Mouse (Mus musculus): ENCODE data around the gene Arhgap44. TPM values are rescaled to one million over a fixed set of nuclear protein-coding genes. Genes with fewer than 3 reads are reported as not detected.

Gene Arhgap44
- polyA plus RNA-seq, 1 experiment, result 7.5 TPM

DNA sequence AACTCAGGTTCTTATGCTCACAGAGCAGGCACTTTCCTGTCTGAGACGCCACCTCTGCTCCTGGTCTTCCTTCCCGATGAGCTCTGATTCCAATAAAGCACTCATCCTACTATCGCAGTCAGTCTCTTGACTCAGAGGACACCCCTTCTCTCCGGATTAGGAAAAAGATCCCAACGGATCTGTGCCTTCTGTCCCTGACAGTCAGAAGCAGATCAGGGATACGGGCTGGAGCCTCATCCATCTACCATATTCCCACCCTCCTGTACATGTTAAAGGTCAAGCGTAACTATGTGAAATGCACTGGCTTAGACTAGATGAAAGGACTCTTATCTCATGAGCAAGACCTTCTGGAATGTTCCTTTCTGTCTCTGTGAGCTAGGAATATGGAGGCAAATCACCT is 14.3 kb downstream of the Arhgap44 start:
- TF ChIP-seq POLR2AphosphoS2 (IDR thresholded peaks at IDR 0.05; ENCODE audit: insufficient read length, low read depth), result no peak
- TF ChIP-seq TCF3 (IDR thresholded peaks at IDR 0.05; ENCODE audit: insufficient read length, low read depth), result no peak
- TF ChIP-seq TCF12 (IDR thresholded peaks at IDR 0.05; ENCODE audit: insufficient read depth, poor library complexity, severe bottlenecking), result no peak
- TF ChIP-seq SRF (IDR thresholded peaks at IDR 0.05; ENCODE audit: control insufficient read depth, insufficient read length, low read depth), result no peak
- no peak for TF ChIP-seq POLR2A (IDR thresholded peaks at IDR 0.05; ENCODE audit: insufficient read length, low read depth)
- TF ChIP-seq MYOG (IDR thresholded peaks at IDR 0.05; ENCODE audit: control insufficient read depth in 1 of 3, insufficient read depth in 1 of 3, insufficient read length in 2 of 3, low read depth in 2 of 3), result no peak
- no peak for TF ChIP-seq E2F4 (IDR thresholded peaks at IDR 0.05; ENCODE audit: insufficient read depth)
- no peak for TF ChIP-seq MYOD1 (IDR thresholded peaks at IDR 0.05; ENCODE audit: control insufficient read depth in 1 of 3, insufficient read length in 2 of 3, low read depth in 2 of 3)
- TF ChIP-seq MAX (IDR thresholded peaks at IDR 0.05; ENCODE audit: low read depth), result no peak
- no peak for TF ChIP-seq CEBPB (IDR thresholded peaks at IDR 0.05; ENCODE audit: insufficient read depth, poor library complexity, severe bottlenecking)
- Histone ChIP-seq H3K79me2 (ENCODE audit: control insufficient read depth, insufficient read depth) (no peaks in the 10 kb centered on the region), H3K4me2 (ENCODE audit: low read depth) (no peak overlapping the region)

DNA sequence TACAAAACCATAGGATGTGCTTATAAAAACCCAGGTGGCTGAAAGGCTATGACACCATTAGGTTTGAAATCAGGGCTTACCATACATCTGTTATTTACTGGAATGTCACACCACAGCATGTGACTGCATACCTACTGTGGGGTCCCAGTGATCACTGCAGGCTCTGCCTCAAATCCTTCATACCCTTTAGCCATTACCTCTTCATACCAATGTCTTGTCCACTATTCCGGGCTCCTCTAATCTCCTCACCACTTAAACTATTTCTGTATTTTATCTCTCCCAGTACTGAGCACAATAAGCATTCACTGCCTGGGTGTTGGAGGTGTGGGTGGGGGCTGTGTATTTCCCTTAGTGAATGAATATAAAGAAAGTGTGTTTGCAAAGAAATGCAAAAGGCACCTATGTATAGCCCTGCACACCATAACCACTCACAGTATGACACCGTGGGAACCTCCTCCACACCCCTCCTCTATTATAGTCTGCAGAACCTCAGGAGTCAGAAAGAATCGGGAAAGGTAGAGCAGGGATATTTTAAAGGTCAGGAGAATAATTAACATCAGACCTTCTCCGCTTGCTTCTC is 19.8 kb downstream of the Arhgap44 start:
- TF ChIP-seq POLR2AphosphoS2 (IDR thresholded peaks at IDR 0.05; ENCODE audit: insufficient read length, low read depth) (no peak), MAX (IDR thresholded peaks at IDR 0.05; ENCODE audit: low read depth) (no peak), MYOD1 (IDR thresholded peaks at IDR 0.05; ENCODE audit: control insufficient read depth in 1 of 3, insufficient read length in 2 of 3, low read depth in 2 of 3) (no peak), REST (IDR thresholded peaks at IDR 0.05; ENCODE audit: insufficient read depth, insufficient read length) (no peak), USF1 (IDR thresholded peaks at IDR 0.05; ENCODE audit: low read depth) (no peak), TCF3 (IDR thresholded peaks at IDR 0.05; ENCODE audit: insufficient read length, low read depth) (no peak), SRF (IDR thresholded peaks at IDR 0.05; ENCODE audit: control insufficient read depth, insufficient read length, low read depth) (no peak), MYOG (IDR thresholded peaks at IDR 0.05; ENCODE audit: control insufficient read depth in 1 of 3, insufficient read depth in 1 of 3, insufficient read length in 2 of 3, low read depth in 2 of 3) (no peak), POLR2A (IDR thresholded peaks at IDR 0.05; ENCODE audit: insufficient read length, low read depth) (no peak), E2F4 (IDR thresholded peaks at IDR 0.05; ENCODE audit: insufficient read depth) (no peak), CEBPB (IDR thresholded peaks at IDR 0.05; ENCODE audit: insufficient read depth, poor library complexity, severe bottlenecking) (no peak), TCF12 (IDR thresholded peaks at IDR 0.05; ENCODE audit: insufficient read depth, poor library complexity, severe bottlenecking) (no peak)
- Histone ChIP-seq H3K36me3 (ENCODE audit: control insufficient read depth, insufficient read depth) (no peaks in the 10 kb centered on the region), H3K4me2 (ENCODE audit: low read depth) (no peak overlapping the region), H3K4me3 (no peak overlapping the region), H3K79me2 (ENCODE audit: control insufficient read depth, insufficient read depth) (no peaks in the 10 kb centered on the region), H3ac (ENCODE audit: control insufficient read depth, insufficient read length) (no peak overlapping the region), H3K27me3 (ENCODE audit: control insufficient read depth, insufficient read depth, insufficient read length) (no peaks in the 10 kb centered on the region)

More for the DNA sequence above, 14.3 kb downstream of the Arhgap44 start:
- H3K27me3 ChIP-seq (ENCODE audit: control insufficient read depth, insufficient read depth, insufficient read length), result no peaks in the 10 kb centered on the region
- H3K36me3 ChIP-seq (ENCODE audit: control insufficient read depth, insufficient read depth), result no peaks in the 10 kb centered on the region
- no peak overlapping the region for H3K4me3 ChIP-seq
- H3ac ChIP-seq (ENCODE audit: control insufficient read depth, insufficient read length), result no peak overlapping the region

DNA sequence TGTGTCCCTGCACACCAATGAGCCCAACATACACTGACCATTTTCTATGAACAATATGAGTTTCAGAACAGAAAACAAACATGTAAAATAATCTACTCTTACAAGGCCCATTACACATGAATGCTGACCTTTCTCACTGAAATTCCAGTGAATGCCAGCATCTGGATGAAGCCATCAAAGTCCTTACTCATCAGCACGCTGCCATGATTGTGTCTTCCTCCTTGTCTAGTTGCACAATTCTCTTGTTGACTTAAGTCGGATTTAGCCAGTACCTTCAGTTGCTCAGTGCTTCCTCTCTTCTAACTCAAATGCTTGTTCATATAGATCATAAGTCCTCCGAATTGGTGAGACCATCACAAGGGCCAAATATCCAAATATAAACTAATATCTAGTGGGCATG is 23.7 kb downstream of the Arhgap44 start:
- Histone ChIP-seq H3K36me3 (ENCODE audit: control insufficient read depth, insufficient read depth) (no peaks in the 10 kb centered on the region), H3K4me2 (ENCODE audit: low read depth) (peak overlapping the region; percentile 45), H3K4me3 (no peak overlapping the region), H3K79me2 (ENCODE audit: control insufficient read depth, insufficient read depth) (no peaks in the 10 kb centered on the region), H3ac (ENCODE audit: control insufficient read depth, insufficient read length) (no peak overlapping the region), H3K27me3 (ENCODE audit: control insufficient read depth, insufficient read depth, insufficient read length) (no peaks in the 10 kb centered on the region)
- TF ChIP-seq POLR2A (IDR thresholded peaks at IDR 0.05; ENCODE audit: insufficient read length, low read depth) (no peak), CEBPB (IDR thresholded peaks at IDR 0.05; ENCODE audit: insufficient read depth, poor library complexity, severe bottlenecking) (peak; percentile 39; the same call in 1 of the 2 replicates), TCF12 (IDR thresholded peaks at IDR 0.05; ENCODE audit: insufficient read depth, poor library complexity, severe bottlenecking) (no peak), MAX (IDR thresholded peaks at IDR 0.05; ENCODE audit: low read depth) (no peak)

DNA sequence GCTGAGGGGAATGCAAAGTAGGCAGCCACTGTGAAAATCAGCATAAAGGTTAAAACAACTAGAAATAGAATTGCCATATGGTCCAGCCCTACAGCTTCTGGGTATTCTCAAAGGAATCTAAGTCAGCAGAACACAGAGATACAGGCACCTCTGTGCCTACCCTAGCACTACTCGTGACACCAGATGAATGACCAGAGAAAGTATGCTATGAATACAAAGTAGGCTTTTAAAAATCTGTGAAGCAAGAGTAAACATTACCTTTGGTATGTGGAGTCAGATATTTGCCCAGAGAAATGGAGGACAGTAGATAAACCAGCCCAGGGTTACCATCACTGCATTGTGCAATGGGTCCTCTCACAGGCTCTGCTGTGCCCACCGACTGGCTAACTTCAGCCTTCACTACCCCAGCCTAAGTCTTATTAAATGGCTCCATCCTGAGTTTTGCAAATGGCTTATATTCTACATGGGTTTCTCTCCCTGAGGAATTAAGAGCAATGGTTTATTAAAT is 25.6 kb downstream of the Arhgap44 start:
- no peak for TF ChIP-seq MYOG (IDR thresholded peaks at IDR 0.05; ENCODE audit: control insufficient read depth in 1 of 3, insufficient read depth in 1 of 3, insufficient read length in 2 of 3, low read depth in 2 of 3)
- TF ChIP-seq CEBPB (IDR thresholded peaks at IDR 0.05; ENCODE audit: insufficient read depth, poor library complexity, severe bottlenecking), result no peak
- no peak for TF ChIP-seq REST (IDR thresholded peaks at IDR 0.05; ENCODE audit: insufficient read depth, insufficient read length)
- no peak for TF ChIP-seq E2F4 (IDR thresholded peaks at IDR 0.05; ENCODE audit: insufficient read depth)
- no peak for TF ChIP-seq POLR2A (IDR thresholded peaks at IDR 0.05; ENCODE audit: insufficient read length, low read depth)
- no peak for TF ChIP-seq MAX (IDR thresholded peaks at IDR 0.05; ENCODE audit: low read depth)
- no peak for TF ChIP-seq TCF12 (IDR thresholded peaks at IDR 0.05; ENCODE audit: insufficient read depth, poor library complexity, severe bottlenecking)
- TF ChIP-seq USF1 (IDR thresholded peaks at IDR 0.05; ENCODE audit: low read depth), result no peak
- TF ChIP-seq POLR2AphosphoS2 (IDR thresholded peaks at IDR 0.05; ENCODE audit: insufficient read length, low read depth), result no peak
- TF ChIP-seq SRF (IDR thresholded peaks at IDR 0.05; ENCODE audit: control insufficient read depth, insufficient read length, low read depth), result no peak
- no peak for TF ChIP-seq MYOD1 (IDR thresholded peaks at IDR 0.05; ENCODE audit: control insufficient read depth in 1 of 3, insufficient read length in 2 of 3, low read depth in 2 of 3)
- no peak for TF ChIP-seq TCF3 (IDR thresholded peaks at IDR 0.05; ENCODE audit: insufficient read length, low read depth)
- no peak overlapping the region for H3K4me3 ChIP-seq
- H3ac ChIP-seq (ENCODE audit: control insufficient read depth, insufficient read length), result no peak overlapping the region
- H3K4me2 ChIP-seq (ENCODE audit: low read depth), result no peak overlapping the region
- H3K27me3 ChIP-seq (ENCODE audit: control insufficient read depth, insufficient read depth, insufficient read length), result no peaks in the 10 kb centered on the region
- H3K36me3 ChIP-seq (ENCODE audit: control insufficient read depth, insufficient read depth), result no peaks in the 10 kb centered on the region
- H3K79me2 ChIP-seq (ENCODE audit: control insufficient read depth, insufficient read depth), result no peaks in the 10 kb centered on the region

Measured in myocyte (in vitro differentiated cells).